Mouse (Mus musculus) mesoderm, embryonic 11.5 days (tissue): ENCODE measurements around the gene Mmp11.
A peak's percentile ranks its signal among the peaks of the same experiment; 100 is the strongest.
"Not testable (repeated sequence)": the region's sequence is repeated elsewhere in the genome, so short reads cannot be mapped to it uniquely, and the experiment has no call there.

Experiments
- DNase-seq: peaks from one replicate; pipeline ENCODE4 v3.0.0-alpha.2; 2012; ENCODE audit warnings: low read depth, low spot score

Mmp11 gene

DNA sequence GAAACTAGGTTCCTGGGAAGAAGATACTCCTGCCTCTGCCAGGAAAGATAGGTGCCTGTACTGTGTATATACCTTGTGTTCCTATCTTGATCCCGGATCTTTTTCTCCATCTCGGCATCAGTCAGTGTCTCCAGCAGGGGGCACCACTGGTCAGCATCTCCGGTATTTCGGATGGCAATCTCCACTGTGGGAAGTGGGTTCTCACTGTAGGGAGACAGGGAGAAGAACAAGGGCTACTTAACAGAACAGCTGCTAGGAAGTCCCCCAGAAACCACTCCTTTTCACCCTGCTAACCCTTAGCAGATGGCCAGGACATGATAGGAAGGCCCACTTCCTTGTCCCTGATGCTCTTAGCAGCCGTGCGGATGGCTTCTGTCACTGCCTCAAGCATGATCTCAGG is 38.9 kb downstream of the Mmp11 start:
- peak; percentile 76 for DNase-seq

DNA sequence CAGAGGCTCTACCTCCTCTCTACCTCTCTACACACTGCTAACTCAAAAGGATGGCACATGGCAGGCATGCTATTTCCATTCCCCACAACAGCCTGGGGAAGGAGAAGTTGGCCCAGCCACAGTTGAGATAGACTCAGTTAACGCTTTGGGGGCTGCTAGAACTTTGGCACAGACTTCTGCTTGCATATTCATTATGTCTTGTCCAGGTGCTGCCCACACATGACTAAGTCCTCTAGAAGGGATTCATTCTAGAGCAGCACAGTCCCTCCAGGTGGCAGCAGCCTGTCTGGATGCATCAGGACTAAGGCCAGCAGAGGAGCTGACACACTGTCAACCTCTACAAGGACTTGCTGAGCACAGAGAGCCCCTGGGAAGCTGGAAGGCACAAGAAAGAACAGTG is 40.1 kb downstream of the Mmp11 start:
- DNase-seq, result no peak

DNA sequence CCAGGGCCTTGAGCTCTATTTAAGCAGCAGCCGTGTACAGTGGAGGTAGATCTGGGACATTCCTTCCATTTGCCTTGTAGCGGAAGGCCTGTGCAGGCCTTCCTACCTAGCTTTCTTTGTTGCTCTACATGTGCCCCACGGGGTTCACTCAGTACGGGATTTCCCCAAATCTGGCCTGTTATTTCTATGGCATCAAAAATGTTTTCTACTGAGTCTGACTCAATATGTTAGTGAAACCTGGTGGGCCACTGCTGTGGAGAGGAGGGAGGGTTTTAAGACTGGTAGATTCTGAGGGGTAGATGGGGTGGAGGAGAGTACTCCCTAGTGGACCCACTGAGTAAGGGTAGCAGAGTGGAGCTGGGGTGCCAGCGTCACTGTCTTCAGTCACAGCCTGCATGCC is 40.6 kb downstream of the Mmp11 start:
- no peak for DNase-seq

DNA sequence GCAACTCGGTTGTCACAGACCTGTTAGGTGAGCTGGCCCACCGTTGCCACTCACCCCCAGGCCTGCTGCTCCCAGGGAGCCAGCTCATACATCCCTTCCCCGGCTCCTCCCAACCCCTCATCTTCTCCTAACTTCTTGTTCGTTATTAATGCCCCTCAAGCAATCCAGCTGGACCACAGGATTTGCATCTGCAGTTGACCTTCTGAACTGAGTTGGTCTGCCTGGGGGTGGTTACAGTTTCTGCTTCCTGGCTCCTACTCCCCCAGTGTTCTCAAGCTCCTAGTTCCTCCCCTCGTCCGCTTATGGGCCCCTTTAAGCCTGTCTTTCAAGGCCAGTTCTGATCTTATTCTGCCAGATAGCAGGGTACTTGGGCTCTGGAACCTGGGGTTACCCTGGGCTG is 41.7 kb downstream of the Mmp11 start:
- DNase-seq, result no peak

DNA sequence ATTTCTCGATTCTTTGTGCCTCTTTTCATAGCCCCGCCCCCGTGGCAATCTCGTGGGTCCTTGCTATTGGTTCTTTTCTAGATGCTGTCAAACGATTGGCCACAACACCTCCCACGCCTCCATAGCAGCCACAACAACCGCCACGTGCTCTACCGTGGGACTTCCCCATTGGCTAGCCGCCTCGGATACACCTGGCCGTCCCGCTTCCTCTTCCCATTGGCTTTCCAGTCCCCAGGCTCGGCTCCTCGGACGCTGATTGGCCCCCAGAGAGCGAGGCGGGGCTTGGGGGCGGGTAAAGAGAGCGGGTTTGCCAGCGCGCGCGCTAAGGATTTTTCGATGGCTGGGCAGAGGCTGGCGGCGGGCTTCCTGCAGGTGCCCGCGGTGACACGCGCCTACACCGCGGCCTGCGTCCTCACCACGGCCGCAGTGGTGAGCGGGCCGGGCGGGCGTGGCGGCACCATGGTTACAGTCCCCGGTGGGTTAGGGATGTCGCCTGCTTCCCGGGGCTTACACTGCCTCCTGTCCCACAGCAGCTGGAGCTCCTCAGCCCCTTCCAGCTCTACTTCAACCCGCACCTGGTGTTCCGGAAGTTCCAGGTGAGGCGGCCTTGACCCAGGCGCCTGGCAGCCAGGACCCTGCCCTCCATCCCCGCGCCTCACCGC is 43.1 kb downstream of the Mmp11 start, which contains the start of gene Derl3:
TSS of gene Derl3 (plus strand) at position 325 of the 662 bp plus-strand sequence.
- DNase-seq, result peak; percentile 97

- no peak for DNase-seq
Measured at GRCm38 (mm10) chr10:75889406-75890153, 46.7 kb downstream of the Mmp11 start.

GRCm38 (mm10) chr10:75887504-75887903 is 48.8 kb downstream of the Mmp11 start:
- not testable (repeated sequence) for DNase-seq

GRCm38 (mm10) chr10:75884742-75885141 is 51.6 kb downstream of the Mmp11 start:
- no peak for DNase-seq

GRCm38 (mm10) chr10:75883232-75883552 is 53.1 kb downstream of the Mmp11 start:
- DNase-seq, result peak; percentile 77

- no peak for DNase-seq
Measured at GRCm38 (mm10) chr10:75882433-75883231, 53.7 kb downstream of the Mmp11 start.

- DNase-seq, result no peak
Measured at GRCm38 (mm10) chr10:75881578-75882432, 54.5 kb downstream of the Mmp11 start.

DNA sequence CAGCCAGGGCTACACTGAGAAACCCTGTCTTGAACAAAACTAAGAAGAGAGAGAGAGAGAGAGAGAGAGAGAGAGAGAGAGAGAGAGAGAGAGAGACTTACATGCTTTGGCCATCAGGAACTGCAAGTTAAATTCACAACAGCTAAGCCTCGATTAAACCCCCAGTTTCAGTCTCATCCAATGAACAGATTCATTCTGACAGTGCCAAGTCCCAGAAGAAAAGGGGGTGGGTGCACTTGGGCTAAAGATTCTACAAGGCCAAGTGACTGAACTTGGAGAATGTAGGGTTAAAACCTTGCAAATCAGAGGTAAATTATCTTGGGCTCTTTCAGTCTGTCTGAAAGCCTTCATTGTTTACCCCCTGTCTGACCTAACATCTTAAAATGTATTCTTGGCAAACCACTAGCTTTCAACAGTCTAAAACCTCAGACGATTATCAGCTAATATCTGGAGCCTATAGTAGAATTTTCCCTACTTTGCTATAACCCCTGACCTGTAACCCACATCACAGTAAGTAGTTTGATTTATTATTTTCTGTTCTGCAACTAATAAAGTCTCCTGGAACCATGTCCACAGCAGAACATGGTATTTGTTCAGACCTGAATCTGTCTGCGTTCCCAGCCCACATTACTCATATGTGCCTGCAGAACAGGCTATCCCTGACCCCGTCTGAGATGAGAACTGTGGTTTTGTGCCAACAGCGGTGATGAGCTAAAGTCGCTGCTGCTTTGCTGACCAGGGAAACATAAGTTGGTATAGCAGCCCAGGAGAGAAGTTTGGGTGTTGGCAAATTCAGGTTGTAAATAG is 55.3 kb downstream of the Mmp11 start:
- DNase-seq, result no peak

DNA sequence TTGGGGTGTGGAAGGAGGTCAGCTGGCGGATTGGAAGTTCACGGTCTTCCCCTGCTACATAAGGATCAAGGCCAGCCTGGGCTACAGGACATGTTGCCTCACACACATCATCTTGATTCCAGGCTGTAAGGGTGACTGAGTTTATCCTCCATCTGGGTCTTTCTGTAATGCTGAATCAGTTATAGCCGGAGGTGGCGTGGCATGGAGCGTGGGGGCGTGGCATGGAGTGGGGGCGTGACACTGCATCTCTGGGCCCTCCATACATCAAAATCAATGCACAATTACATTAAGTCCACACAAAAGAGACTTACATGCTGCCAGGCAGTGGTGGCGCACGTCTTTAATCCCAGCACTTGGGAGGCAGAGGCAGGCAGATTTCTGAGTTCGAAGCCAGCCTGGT is 55.9 kb downstream of the Mmp11 start:
- DNase-seq, result no peak

DNA sequence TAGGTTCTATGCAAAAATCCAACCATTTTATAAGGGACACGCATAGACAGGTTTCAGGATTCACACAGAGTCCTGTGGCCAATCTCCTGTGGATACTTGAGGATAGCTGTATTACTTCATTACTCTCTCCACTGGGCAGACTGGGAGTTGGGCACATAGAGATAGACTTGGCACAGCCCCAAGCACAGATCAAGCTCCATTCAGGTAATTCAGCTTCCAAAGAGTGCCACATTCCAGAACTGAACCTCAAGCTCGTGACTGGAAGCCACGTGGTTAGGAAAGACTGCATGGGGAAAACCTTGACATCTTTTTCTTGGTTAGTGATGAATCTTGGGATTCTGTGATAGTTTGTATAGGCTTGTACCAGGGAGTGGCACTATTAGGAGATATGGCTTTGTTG is 57.5 kb downstream of the Mmp11 start:
- no peak for DNase-seq

- no peak for DNase-seq
Measured at GRCm38 (mm10) chr10:75873543-75874170, 62.6 kb downstream of the Mmp11 start.
